Mouse (Mus musculus): ENCODE measurements around the gene Nans.

GRCm38 (mm10) chr4:46529722-46530121 is 40.7 kb downstream of the Nans start:
- TF ChIP-seq EP300 (IDR thresholded peaks at IDR 0.05; ENCODE audit: low read depth), result no peak
- TF ChIP-seq CTCF (IDR thresholded peaks at IDR 0.05; ENCODE audit: low read depth), result no peak
